Mouse (Mus musculus): Measurements from ENCODE around the gene Ift80. TPM values are rescaled to one million over a fixed set of nuclear protein-coding genes. Genes with fewer than 3 reads are reported as not detected.

Ift80 gene
- total RNA-seq, 2 experiments from 2014 or later: 8.0 to 13.7 TPM

Other genes starting within 250 kb of the Ift80 start
- 0.09 TPM in 1 of 2 replicates, not detected in the other for gene 1110032F04Rik, start 135.0 kb downstream of the Ift80 start, total RNA-seq (2015)
- gene 1110032F04Rik, start 135.0 kb downstream of the Ift80 start, total RNA-seq (2017): 0.57 TPM in 1 of 2 replicates, not detected in the other
- 263 and 290 TPM in 2 replicates for gene Smc4, start 168 bp upstream of the Ift80 start, total RNA-seq (2015)
- gene Smc4, start 168 bp upstream of the Ift80 start, total RNA-seq (2017): 541 and 545 TPM in 2 replicates
- gene Trim59, start 40.2 kb upstream of the Ift80 start, total RNA-seq (2015): 61.1 and 69.6 TPM in 2 replicates
- gene Trim59, start 40.2 kb upstream of the Ift80 start, total RNA-seq (2017): 26.0 and 32.6 TPM in 2 replicates
- 65.3 and 67.4 TPM in 2 replicates for gene Kpna4, start 122.5 kb upstream of the Ift80 start, total RNA-seq (2015)
- gene Kpna4, start 122.5 kb upstream of the Ift80 start, total RNA-seq (2017): 49.2 and 50.2 TPM in 2 replicates
- gene Arl14, start 217.8 kb upstream of the Ift80 start, total RNA-seq (2015): 0.41 TPM in 1 of 2 replicates, not detected in the other
- gene Arl14, start 217.8 kb upstream of the Ift80 start, total RNA-seq (2017): not detected in 2 replicates

Measured in megakaryocyte, adult 5-6 weeks (primary cell).